Mouse (Mus musculus) frontal cortex, postnatal 25 days (tissue): ENCODE data around the gene Prorsd1.
"Not testable (repeated sequence)": the region's sequence is repeated elsewhere in the genome, so short reads cannot be mapped to it uniquely, and the experiment has no call there.

ENCODE experiments used
- DNase-seq, 2 experiments: peaks; one replicate each; pipeline ENCODE4 v3.0.0; 2022; ENCODE audit warnings: low spot score in 2 of 2

Gene Prorsd1

DNA sequence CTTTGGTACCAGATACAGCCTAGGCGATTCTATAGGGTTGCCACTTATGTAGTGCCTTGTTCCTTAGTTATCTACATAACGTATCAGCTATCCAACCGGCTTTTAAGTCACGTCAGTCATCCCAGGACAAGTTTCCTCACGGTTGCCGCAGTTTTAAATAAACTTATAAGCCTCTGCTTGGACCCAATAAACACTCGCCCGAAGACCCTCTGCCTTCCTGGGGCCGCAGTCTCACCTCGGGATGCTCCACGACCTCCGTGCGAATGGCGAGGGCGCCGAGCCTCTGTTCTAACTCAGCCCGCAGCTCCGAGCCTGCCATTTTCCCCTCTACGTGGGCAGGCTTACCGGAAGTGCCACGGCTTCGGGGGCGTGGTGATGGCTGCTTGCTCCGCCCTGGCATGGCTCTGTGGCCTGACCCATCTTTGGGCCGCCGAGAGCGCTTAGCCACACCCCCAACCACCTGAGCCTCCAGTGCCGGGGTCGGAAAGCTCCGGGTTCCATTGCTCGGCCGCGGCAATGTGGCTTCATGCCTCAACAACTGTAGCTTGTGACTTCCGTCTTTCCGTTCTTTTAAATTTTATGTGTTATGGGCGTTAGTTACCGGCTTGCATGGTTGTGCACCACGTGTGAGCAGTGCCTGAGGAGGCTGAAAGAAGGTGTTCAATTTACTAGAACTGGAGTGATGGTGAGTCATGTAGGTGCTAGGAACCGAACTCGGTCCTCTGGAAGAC lies at the start of gene Prorsd1:
TSS of gene Prorsd1 (minus strand) at position 352 of the 731 bp plus-strand sequence.
- peak; percentile 40 to 61 for DNase-seq

DNA sequence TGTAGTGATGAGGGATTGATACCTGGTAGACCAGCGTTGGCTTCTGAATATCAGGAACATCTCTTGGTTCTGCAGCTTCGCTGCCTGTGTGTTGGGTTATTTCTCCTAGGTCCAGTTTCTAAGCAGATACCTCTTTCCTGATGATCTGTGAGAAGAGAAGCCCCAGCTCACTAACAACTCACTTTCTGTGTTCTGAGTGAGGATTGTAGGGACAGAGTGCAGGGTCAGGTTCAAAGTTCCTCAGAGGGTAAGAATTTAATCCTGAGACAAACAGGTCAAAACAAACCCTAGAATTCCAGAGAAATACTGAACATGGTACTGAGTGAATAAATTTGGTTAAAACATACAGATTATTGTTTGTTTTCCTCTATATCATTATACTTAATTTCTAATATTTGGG lies 48.6 kb upstream of the Prorsd1 start:
- no peak for DNase-seq

DNA sequence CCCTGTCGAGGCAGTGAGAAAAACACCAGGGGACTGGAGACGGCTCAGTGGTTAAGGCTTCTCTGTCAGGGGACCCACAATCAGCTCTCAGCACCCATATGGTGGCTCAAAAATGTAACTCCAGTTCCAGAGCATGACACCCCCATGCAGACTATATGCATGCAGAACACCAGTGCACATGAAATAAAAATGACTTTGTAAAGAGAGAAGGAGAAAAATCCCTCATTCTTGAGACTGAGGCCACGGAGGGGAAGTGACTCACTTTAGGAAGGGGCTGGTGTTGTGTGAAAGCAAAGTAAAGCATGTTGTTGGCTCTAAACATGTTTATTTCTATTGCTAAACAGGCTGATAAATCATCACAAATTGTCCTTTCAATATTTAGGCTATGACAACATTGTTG lies 46.2 kb upstream of the Prorsd1 start:
- DNase-seq: no peak

DNA sequence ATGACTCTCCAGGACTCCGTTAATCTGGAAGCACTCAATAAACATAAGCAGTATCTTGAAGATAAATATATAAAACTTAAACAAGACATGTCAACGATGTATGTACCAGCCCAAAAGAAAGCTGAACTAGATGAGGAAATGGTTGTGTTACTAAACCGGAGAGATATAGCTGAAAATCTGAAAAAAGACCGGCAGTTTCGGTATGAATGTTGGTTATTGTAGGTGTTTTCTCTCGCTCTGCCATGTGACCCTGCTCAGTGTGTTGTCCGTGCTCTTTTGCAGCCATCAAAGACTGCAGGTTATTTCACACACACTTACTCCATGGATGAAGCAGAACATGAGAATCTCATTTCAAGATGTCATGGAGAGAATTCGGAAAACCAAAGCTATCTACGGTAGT lies 45.6 kb upstream of the Prorsd1 start:
- DNase-seq: no peak

DNA sequence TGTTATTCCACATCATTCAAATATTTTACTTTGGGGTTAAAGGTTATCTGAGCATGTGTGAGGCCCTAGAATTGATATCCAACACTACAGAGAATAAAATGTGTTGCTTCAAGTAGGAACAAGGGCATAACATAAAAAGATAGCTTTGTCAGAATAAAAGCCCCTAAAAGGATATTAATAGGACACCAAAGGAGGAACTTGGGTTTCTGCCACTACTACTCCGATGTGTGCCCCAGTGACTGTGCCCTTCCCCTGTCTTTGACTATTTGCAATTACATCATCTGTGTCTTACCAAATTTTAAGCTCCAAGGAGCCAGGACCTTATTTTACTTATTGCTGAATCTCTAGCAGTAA lies 34.6 kb upstream of the Prorsd1 start:
- no peak for DNase-seq

DNA sequence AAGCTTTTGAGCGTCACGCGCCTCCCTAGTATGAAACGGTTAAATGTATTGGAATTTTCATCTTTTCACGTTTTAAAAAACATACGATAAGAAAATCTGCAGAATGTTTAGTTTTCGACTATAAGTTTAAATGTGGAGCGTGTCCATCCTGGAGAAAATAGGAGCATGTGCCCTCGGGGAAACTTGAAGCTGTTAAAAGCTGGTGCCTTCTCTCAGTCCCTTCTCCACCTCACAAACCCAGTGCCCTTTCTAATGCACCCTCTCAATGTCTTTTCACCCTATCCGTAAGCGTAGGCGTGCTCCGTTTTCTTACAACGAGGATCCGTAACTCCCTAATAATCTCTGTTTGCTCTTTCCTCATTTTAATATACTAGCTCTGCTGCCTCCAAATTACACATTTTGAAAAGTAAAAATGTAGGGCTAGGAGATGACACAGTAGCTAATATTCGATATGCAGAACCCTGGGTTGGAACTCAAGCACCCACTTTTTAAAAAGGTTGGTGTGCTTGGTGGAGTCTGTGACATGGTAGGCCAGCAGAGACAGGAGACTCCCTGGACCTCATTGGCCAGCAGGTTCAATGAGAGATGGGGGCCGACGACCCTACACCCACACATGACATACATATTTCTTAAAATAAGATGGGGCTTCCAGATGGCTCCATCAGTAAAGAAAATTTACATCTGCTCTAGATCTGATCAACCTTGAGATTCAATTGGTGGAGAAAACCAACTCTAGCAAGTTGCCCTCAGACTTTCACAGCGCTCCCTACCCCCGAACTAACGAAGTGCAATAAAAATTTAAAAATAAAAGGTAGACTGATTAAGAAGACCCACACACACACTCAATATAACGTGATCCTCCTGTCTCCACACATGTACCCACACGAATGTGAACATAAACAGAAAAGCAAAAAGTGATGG lies 33.9 kb upstream of the Prorsd1 start:
- DNase-seq: no peak

DNA sequence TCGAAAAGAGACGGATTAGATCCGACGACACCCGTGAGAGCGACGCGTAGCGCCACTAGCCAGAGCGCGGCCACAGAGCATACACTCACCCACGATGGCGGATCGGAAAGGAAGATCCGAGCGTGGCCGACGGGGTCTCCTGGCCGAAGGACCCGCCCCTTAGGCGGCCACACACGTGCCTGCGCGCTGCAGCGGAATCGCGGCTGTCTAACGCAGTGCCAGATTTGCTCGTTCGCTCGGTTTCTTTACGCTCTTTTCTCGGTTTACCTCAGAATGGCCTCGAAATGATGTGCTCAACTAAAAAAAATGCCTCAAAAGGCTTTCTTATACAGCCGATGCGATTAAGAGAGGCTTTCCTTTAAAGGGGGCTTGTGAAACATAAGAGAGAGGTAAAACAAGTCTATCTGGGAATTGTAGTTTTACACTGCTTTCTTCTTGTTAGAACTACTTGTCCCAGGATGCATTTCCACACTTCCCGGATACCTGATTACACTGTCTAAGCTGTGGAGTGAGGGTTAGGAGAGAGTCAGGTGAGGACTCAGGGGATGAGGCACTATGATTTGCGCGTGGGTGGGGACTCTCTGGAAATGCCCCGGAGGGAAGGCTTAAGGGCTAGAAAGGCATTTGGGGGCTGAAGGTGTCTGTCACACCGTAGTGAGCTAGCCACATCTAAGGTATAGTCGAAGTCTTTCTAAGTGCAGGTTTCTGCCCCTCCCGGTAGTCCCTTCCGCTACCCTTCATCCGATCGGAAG lies 33.1 kb upstream of the Prorsd1 start, which contains the start of the genes Clhc1 and Rps27a:
TSS of gene Clhc1 (plus strand) at position 199 of the 752 bp plus-strand sequence.
TSS of gene Rps27a (minus strand) at position 358 of the 752 bp plus-strand sequence.
- DNase-seq: peak; percentile 85 to 92

DNA sequence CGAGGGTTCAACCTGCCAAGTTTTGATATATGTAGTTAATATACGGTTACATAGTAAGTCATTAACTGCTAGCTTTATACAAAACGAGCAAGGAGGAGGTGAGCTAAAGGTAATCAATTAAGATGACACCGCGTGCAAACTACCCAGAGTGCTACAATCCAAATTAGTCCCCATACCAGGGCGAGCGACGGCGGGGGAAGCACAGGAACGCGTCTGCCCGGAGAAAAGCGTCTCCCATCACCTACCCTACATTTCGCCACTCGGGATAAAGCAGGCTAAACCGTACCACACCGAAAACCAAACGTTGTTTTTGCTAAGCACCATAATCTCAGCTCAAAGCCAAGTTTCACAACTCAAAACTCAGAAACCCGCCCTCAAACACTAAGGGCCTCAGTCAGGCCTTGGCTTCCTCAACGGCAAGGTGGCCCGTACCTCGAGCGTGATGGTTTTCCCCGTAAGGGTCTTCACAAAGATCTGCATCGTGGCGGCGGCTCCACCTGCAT lies 32.5 kb upstream of the Prorsd1 start:
- DNase-seq: no peak

DNA sequence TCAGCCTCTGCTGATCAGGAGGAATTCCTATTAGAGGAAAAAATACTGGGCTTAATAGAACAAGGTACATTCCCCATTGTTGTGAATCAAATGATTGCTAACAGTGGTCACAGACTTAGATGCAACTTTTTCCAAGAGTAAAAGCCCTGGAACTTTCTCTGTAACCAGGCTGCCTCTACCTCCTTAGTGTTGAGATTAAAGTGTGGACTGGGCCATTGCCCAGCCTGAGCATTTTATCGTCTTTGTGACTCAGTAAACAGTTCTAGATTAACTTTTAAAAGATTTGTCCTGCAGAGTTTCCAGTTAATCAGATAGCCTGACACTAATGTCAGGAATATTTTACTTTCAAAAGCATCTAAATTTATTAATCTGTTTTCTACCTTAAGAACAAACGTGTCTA lies 31.9 kb upstream of the Prorsd1 start:
- no peak for DNase-seq

DNA sequence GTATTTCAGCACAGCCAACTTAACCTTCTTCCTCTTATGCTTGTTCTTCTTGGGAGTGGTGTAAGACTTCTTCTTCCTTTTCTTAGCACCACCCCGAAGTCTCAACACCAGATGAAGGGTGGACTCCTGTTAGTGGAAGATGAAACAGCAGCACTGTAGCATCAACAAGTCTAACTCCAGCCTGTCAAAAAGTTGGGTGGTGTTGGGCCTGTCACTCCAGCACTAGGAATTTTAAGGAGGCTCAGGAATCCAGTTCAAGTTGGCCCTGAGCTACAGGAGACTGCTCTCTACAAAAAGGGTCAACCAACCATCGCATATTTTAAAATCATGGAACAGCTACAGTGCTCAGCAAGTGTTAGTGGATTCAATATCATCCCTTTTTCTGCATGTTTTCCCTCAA lies 31.5 kb upstream of the Prorsd1 start:
- not testable (repeated sequence) for DNase-seq

DNA sequence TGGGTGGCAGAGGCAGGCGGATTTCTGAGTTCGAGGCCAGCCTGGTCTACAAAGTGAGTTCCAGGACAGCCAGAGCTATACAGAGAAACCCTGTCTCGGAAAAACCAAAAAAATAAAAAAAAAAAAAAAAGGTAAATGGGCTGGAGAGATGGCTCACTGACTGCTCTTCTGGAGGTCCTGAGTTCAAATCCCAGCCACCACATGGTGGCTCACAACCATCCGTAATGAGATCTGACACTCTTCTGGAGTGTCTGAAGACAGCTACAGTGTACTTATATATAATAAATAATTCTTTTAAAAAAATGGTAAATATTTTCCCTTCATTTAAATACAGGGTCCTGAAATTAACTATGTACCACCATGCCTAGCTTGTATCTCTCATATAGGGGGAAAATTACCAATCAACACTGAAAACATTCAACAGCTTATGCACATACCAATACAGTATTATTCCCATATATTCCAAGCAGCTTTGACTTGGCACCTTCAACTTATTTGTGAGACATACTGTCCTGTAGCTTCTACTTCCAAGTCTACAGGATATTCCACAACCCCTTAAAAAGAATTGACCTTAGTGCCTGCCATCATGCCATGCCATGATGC lies 30.4 kb upstream of the Prorsd1 start:
- DNase-seq: not testable (repeated sequence)

DNA sequence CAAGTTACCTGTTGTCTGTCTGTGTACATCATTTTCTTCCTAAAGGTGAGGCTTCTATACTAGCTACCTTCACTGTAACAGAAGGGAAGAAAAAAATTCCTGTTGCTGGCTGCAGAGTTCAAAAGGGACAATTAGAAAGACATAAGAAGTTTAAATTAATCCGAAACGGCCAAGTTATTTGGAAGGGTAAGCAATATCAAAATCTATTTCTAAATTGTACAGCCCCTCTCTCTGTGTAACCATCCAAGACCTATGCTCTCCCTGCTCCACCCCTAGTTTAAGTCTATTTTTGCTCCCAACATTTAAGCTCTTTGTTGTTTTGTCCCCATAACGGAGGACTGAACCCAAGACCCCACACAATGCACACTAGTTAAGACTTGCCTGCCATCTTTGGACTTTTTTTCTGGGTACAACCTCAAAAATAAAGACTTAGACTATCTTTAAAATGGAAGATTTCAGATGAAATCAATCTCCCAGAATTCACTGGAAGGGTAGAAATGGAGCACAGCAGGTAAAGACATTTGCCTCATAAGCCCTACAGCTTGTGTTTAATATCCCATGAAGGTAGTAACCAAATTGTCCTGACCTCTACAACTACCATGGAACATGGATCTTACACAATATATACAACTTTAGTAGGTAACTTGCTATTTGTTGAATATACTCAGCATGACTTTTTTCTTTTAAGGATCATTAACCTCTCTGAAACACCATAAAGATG lies 29.6 kb upstream of the Prorsd1 start:
- no peak for DNase-seq

DNA sequence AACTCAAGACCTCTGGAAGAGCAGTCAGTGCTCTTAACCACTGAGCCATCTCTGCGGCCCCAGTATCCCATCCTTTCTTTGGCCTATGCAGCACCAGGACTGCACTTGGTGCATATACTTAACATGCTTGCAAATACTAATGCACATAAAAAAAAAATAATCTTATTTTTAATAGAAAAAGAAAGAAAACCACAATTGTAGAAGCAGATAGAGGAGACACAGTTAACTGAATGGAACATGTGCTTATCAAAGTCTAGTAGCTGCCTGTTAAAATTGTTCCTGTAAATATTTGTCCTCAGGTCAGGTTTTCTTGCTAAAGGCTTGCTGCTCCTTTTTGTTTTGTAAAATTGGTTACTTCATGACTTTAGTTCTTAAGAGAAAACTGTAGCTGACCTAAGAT lies 23.4 kb upstream of the Prorsd1 start:
- no peak for DNase-seq

DNA sequence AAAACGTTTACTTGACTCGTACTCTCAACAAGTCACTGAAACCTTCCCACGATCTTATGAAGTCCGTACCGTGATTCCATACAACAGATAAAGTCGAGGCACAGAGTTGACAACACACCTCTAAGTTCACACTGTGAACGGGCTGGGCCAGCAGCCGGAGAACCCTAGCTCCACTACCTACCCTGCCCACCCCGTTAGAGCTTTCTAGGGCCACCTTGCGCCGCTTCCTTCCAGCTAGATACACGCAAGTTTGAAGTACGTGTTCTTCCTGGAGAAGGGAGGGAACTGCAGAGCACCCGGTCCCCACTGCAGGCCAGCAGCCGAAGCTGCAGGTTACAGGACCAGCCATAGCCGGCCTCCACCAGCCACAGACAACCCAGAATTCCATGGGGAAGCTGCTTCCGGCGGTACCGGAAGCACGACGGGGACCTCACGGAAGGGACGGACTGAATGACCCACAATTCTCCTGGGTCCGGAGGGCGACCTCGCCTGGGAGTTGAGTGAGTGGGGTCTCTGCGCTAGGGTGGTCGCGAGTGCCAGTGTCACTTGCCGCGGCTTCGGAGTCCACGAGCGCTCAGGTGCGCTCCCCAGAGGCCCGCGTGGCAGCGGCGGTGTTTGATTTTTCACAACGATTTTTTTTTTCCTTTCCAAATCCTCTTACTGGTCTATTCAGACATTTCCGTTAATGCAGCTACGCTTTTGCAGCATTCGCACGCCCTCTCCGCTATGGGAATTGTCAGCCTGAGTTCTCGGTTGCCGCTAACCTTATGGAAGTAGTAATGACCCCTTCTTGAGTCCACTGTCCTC lies 11.4 kb upstream of the Prorsd1 start, which contains the start of gene Mtif2:
TSS of gene Mtif2 (plus strand) at position 421 of the 807 bp plus-strand sequence.
- peak; percentile 62 to 71 for DNase-seq

DNA sequence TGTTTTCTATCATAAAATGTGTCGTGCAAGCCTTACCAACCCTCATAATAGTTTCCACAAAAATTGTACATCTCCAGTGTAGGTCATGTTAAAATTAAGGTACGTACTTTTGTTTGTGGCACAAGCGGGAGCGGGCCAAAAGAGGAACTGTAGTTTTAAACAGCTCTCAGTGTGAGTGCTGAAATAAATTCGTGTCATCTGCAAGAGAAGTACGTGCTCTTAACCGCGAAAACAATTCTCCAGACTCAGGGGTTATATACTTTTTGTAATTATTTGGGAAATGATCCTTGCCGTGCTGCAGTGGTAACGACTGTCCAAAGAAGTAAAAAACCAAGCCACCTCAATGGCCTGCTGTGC lies 530 bp downstream of the Prorsd1 start:
- DNase-seq: no peak

DNA sequence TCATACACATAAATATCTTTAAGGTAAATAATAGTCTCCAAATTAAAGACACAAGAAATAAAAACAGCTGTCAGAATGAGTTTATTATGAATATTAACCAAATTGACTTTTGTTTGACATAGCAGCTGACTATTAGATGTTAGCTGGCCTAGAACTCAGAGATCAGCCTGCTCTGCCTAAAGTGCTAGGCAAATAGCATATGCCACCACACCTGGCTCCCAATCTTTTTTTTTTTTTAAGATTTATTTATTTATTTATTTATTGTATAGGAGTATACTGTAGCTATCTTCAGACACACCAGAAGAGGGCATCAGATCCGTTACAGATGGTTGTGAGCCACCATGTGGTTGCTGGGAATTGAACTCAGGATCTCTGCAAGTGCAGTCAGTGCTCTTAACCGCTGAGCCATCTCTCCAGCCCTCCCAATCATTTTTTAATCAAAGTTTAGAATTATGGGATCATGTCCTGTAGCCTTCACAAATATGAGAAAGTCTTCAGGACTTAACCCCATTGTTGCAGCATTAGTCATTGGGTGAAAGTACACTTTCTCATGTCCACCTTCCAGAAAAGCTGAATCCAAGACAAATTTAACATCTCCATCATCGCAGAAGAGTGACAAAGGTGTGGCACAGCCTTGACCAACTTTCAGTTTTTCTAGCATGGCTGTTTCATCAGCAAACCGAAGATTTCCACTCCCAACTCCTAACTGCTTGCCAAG lies 1.9 kb downstream of the Prorsd1 start:
- no peak for DNase-seq

DNA sequence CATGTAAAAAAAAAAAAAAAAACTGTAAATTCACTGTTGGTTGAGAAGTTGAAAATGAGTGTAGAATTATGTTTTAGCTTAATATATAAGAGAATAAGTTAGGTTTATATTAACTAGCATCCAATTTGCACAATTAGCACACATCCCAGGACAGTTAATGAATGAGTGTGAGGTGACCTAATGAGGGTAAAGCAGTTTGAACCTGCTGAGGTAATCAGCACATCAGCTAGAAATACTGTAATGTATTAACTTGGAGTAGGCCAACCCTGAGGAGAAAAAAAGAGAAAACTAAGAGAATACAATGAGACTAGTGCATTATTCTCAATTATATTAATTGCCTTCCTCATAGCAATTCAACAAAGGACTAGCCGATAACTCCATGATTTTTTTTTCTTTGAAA lies 5.4 kb downstream of the Prorsd1 start:
- no peak for DNase-seq

DNA sequence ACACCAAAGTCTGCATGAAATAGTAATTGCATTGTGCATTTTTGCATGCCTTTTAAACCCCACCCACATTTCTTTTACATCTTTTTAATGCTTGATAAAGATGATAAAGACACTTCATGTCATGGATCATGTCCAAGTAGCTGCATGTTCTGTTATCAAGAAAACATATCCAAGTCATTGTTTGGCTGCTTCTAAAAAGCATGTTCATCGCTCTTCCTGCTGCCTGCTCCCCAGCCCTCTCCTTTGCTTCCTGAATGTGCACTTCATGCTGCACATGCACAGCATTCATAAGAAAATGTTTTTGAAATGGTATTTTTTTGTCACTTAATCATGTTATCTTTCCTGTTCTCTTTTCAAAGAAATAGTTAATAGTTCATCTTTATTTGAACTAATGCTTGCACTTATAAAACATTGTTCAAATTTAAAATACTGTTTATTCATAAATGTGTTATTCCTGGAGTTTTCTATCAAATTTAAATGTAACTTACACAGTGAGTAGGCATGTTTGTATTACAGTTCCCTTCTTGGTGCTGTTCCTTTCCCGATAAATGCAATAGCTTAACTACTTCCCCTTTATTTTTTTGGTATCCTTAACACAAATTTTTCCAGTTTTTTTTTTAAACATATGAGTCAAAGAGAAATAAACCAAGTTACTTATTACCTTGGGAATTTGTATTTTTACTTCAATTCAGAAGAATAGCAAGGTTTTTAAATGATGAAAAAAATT lies 9.8 kb downstream of the Prorsd1 start:
- no peak for DNase-seq
